Mouse (Mus musculus) liver, postnatal 0 days (tissue): ENCODE measurements around the gene Kctd7. TPM values are rescaled to one million over a fixed set of nuclear protein-coding genes. Genes with fewer than 3 reads are reported as not detected.
A peak's percentile ranks its signal among the peaks of the same experiment; 100 is the strongest.

ENCODE experiments used
- ATAC-seq: fragments of 200-750 bp; cut with Nextera tagmentation; 2 replicates; pipeline ENCODE4 v1.8.0; 2017; ENCODE audit warnings: mild to moderate bottlenecking, moderate library complexity
- DNase-seq: peaks from one replicate; pipeline ENCODE4 v3.0.0-alpha.2; 2016
- H3K27ac ChIP-seq: fragments of 300-500 bp; sonication (generic); 2 replicates; pipeline ENCODE4 v1.5.1; 2014; ENCODE audit warnings: antibody characterized with exemption, moderate library complexity, mild to moderate bottlenecking, low read depth
- H3K27me3 ChIP-seq: fragments of 300-500 bp; sonication (generic); 2 replicates; pipeline ENCODE4 v1.6.1; 2014; ENCODE audit warnings: low read length, control low read depth, mixed read lengths; ENCODE audit not compliant: insufficient read depth
- H3K36me3 ChIP-seq: fragments of 300-500 bp; sonication (generic); replicated peaks from 2 replicates; pipeline ENCODE4 v1.6.1; 2014; ENCODE audit warnings: mild to moderate bottlenecking, control low read depth, low read length, moderate library complexity, mixed read lengths; ENCODE audit not compliant: insufficient read depth
- H3K4me1 ChIP-seq: fragments of 300-500 bp; sonication (generic); 2 replicates; pipeline ENCODE4 v1.6.1; 2014; ENCODE audit warnings: antibody characterized with exemption, mild to moderate bottlenecking, control low read depth; ENCODE audit not compliant: insufficient read depth
- H3K4me2 ChIP-seq: fragments of 300-500 bp; sonication (generic); 2 replicates; pipeline ENCODE4 v1.6.1; 2014; ENCODE audit warnings: low read depth, mild to moderate bottlenecking, low read length, moderate library complexity, mixed read lengths
- H3K4me3 ChIP-seq: fragments of 300-500 bp; sonication (generic); 2 replicates; pipeline ENCODE4 v1.5.1; 2014; ENCODE audit warnings: low read depth, low read length
- H3K9ac ChIP-seq: fragments of 300-500 bp; sonication (generic); replicated peaks from 2 replicates; pipeline ENCODE4 v1.6.1; 2014; ENCODE audit warnings: mild to moderate bottlenecking, moderate library complexity
- H3K9me3 ChIP-seq: fragments of 300-500 bp; sonication (generic); 2 replicates; pipeline ENCODE4 v1.6.1; 2016; ENCODE audit warnings: mild to moderate bottlenecking, control low read depth, low read length, mixed read lengths
- CTCF ChIP-seq: sonication (generic); IDR thresholded peaks from 2 replicates; pipeline ENCODE4 v1.5.1; 2016; ENCODE audit warnings: antibody characterized with exemption, low read depth
- EP300 ChIP-seq: IDR thresholded peaks from 2 replicates; pipeline ENCODE4 v1.6.1; 2016; ENCODE audit warnings: antibody characterized with exemption, low read depth, mild to moderate bottlenecking
- WGBS: fragments of 180-500 bp; shearing (Covaris S2); extraction: QIAGEN DNeasy Blood & Tissue Kit; methylation state at CpG from one replicate; pipeline ENCODE4 v1.1.7; 2014; ENCODE audit not compliant: insufficient replicate concordance; 5-methylcytosine and 5-hydroxymethylcytosine counted together
- polyA plus RNA-seq: library from polyadenylated mRNA; unstranded; fragments of >200 nt; fragmentation: Nextera tagmentation; extraction: Ambion mirVana; gene quantifications from 2 replicates; pipeline ENCODE4 v1.2.1, GENCODE M21; 2015

The Kctd7 gene
- polyA plus RNA-seq, 1 experiment from 2014 or later = 3.9 TPM

- peaks cover 15% of the 10 kb centered on the region for H3K4me1 ChIP-seq
- no peaks in the 10 kb centered on the region for H3K9me3 ChIP-seq
- no peak overlapping the region for H3K9ac ChIP-seq
- no peak for TF ChIP-seq CTCF
- peak; percentile 59 for TF ChIP-seq EP300
- ATAC-seq = peak; percentile 97
- no peaks in the 10 kb centered on the region for H3K27me3 ChIP-seq
- peak overlapping the region; percentile 86 for H3K27ac ChIP-seq
- peak; percentile 72 for DNase-seq
- peaks cover 44% of the 10 kb centered on the region for H3K36me3 ChIP-seq
- H3K4me3 ChIP-seq = no peak overlapping the region
- H3K4me2 ChIP-seq = no peak overlapping the region
- WGBS = 79% methylated on average over 10 of the region's 10 CpGs
Observed at GRCm38 (mm10) chr5:130200233-130201029, 55.8 kb downstream of the Kctd7 start.

- Histone ChIP-seq H3K27me3 (no peaks in the 10 kb centered on the region), H3K27ac (peak overlapping the region; percentile 84), H3K4me1 (peaks cover 11% of the 10 kb centered on the region), H3K36me3 (peaks cover 35% of the 10 kb centered on the region), H3K9me3 (no peaks in the 10 kb centered on the region), H3K9ac (no peak overlapping the region), H3K4me3 (no peak overlapping the region), H3K4me2 (no peak overlapping the region)
- no peak for TF ChIP-seq EP300
- TF ChIP-seq CTCF = no peak
- WGBS = 64% methylated on average over 4 of the region's 4 CpGs
- ATAC-seq = no peak
- no peak for DNase-seq
Observed at GRCm38 (mm10) chr5:130203948-130204347, 59.3 kb downstream of the Kctd7 start.

GRCm38 (mm10) chr5:130204560-130204959 lies 59.9 kb downstream of the Kctd7 start:
- Histone ChIP-seq H3K9ac (no peak overlapping the region), H3K36me3 (peaks cover 36% of the 10 kb centered on the region), H3K27ac (peak overlapping the region; percentile 84), H3K4me2 (no peak overlapping the region), H3K9me3 (no peaks in the 10 kb centered on the region), H3K27me3 (no peaks in the 10 kb centered on the region), H3K4me1 (peaks cover 11% of the 10 kb centered on the region), H3K4me3 (no peak overlapping the region)
- ATAC-seq (no peak), DNase-seq (no peak)
- TF ChIP-seq EP300 (no peak), CTCF (no peak)
- WGBS = 78% methylated on average over 6 of the region's 6 CpGs

Other genes starting within 250 kb of the Kctd7 start
- 3.3 and 3.7 TPM in 2 replicates for gene Zbed5, start 249.1 kb upstream of the Kctd7 start, polyA plus RNA-seq
- gene Phkg1, start 246.3 kb upstream of the Kctd7 start, polyA plus RNA-seq = 0.08 and 0.20 TPM in 2 replicates
- gene Nupr1l, start 236.3 kb upstream of the Kctd7 start, polyA plus RNA-seq = 1.4 TPM in 2 replicates
- gene Vkorc1l1, start 202.9 kb upstream of the Kctd7 start, polyA plus RNA-seq = 17.5 and 18.2 TPM in 2 replicates
- 26.3 and 29.3 TPM in 2 replicates for gene Gusb, start 141.8 kb upstream of the Kctd7 start, polyA plus RNA-seq
- 291 and 304 TPM in 2 replicates for gene Asl, start 115.6 kb upstream of the Kctd7 start, polyA plus RNA-seq
- gene Crcp, start 115.6 kb upstream of the Kctd7 start, polyA plus RNA-seq = 19.3 and 20.8 TPM in 2 replicates
- 23.8 and 26.0 TPM in 2 replicates for gene Tpst1, start 71.5 kb upstream of the Kctd7 start, polyA plus RNA-seq
- gene Rabgef1, start 26.9 kb downstream of the Kctd7 start, polyA plus RNA-seq = 18.5 and 19.7 TPM in 2 replicates
- gene Tmem248, start 72.2 kb downstream of the Kctd7 start, polyA plus RNA-seq = 28.1 and 30.7 TPM in 2 replicates
- gene Sbds, start 110.7 kb downstream of the Kctd7 start, polyA plus RNA-seq = 44.0 and 44.8 TPM in 2 replicates
- gene Tyw1, start 110.8 kb downstream of the Kctd7 start, polyA plus RNA-seq = 8.4 and 10.9 TPM in 2 replicates
- gene Caln1, start 224.6 kb downstream of the Kctd7 start, polyA plus RNA-seq = 3.0 and 3.2 TPM in 2 replicates
- not detected in 2 replicates for gene A330070K13Rik, start 239.8 kb downstream of the Kctd7 start, polyA plus RNA-seq